Mouse (Mus musculus) forebrain, embryonic 11.5 days (tissue): ENCODE data around the gene Stx6. TPM values are rescaled to one million over a fixed set of nuclear protein-coding genes. Genes with fewer than 3 reads are reported as not detected.

Experiments used
- polyA plus RNA-seq: library from polyadenylated mRNA; unstranded; fragments of >200 nt; fragmentation: Nextera tagmentation; extraction: Ambion mirVana; gene quantifications from 2 replicates; pipeline ENCODE4 v1.2.1, GENCODE M21; 2014

Stx6 gene
- polyA plus RNA-seq, 1 experiment from 2014 or later, result 102 TPM

Other genes starting within 250 kb of the Stx6 start
- gene Ier5, start 59.1 kb upstream of the Stx6 start, polyA plus RNA-seq, result 19.4 and 28.0 TPM in 2 replicates
- 0.55 and 0.96 TPM in 2 replicates for gene Mr1, start 11.9 kb upstream of the Stx6 start, polyA plus RNA-seq
- 3.2 and 3.3 TPM in 2 replicates for gene BC034090, start 85.7 kb downstream of the Stx6 start, polyA plus RNA-seq